Mouse (Mus musculus) embryo, embryonic 10.5 days (tissue): Measurements from ENCODE around the gene Arhgef25.
A peak's percentile ranks its signal among the peaks of the same experiment; 100 is the strongest.

Experiments used
- DNase-seq: peaks from one replicate; pipeline ENCODE4 v3.0.0-alpha.2; 2015; ENCODE audit warnings: low spot score

Arhgef25 gene

GRCm38 (mm10) chr10:127138328-127139141 is 51.3 kb downstream of the Arhgef25 start:
- no peak for DNase-seq

- no peak for DNase-seq
Observed at GRCm38 (mm10) chr10:127137896-127138295, 52.0 kb downstream of the Arhgef25 start.

- no peak for DNase-seq
Observed at GRCm38 (mm10) chr10:127136510-127136909, 53.4 kb downstream of the Arhgef25 start.

- peak; percentile 6 for DNase-seq
Observed at GRCm38 (mm10) chr10:127135118-127135836, 54.6 kb downstream of the Arhgef25 start.

GRCm38 (mm10) chr10:127134394-127135035 is 55.4 kb downstream of the Arhgef25 start:
- DNase-seq = peak; percentile 21
